Mouse (Mus musculus): Measurements from ENCODE around the gene Isl2. TPM values are rescaled to one million over a fixed set of nuclear protein-coding genes. Genes with fewer than 3 reads are reported as not detected.
A peak's percentile ranks its signal among the peaks of the same experiment; 100 is the strongest.

Gene Isl2
- 0.16 TPM in 1 of 2 replicates, not detected in the other for polyA plus RNA-seq (2015; fragmentation: Nextera tagmentation; extraction: Ambion mirVana)

GRCm38 (mm10) chr9:55538377-55538776, at the start of gene Isl2:
TSS of gene Isl2 (plus strand) at chr9:55538672.
- Histone ChIP-seq H3K4me2 (no peak within 1 kb of the TSS), H3K4me3 (replicated peaks) (no peak within 1 kb of the TSS), H3K4me1 (replicated peaks) (peaks cover 17% of the 10 kb centered on the region), H3K27me3 (peaks cover 79% of the 10 kb centered on the region), H3K9me3 (replicated peaks) (no peaks in the 10 kb centered on the region), H3K9ac (no peak within 1 kb of the TSS), H3K27ac (replicated peaks) (no peak within 1 kb of the TSS), H3K36me3 (replicated peaks) (no peaks in the 10 kb centered on the region)
- 22% methylated on average over 4 of the region's 4 CpGs for WGBS (ENCODE audit: insufficient replicate concordance)
- no peak for ATAC-seq (ENCODE audit: insufficient read depth)

- no peaks in the 10 kb centered on the region for H3K9me3 ChIP-seq (replicated peaks)
- H3K27ac ChIP-seq (replicated peaks) = no peak overlapping the region
- H3K9ac ChIP-seq = no peak overlapping the region
- peaks cover 34% of the 10 kb centered on the region for H3K4me1 ChIP-seq (replicated peaks)
- 81% methylated on average over 3 of the region's 3 CpGs for WGBS (ENCODE audit: insufficient replicate concordance)
- no peaks in the 10 kb centered on the region for H3K27me3 ChIP-seq
- no peak for ATAC-seq (ENCODE audit: insufficient read depth)
- no peak overlapping the region for H3K4me2 ChIP-seq
- H3K4me3 ChIP-seq (replicated peaks) = no peak overlapping the region
- no peaks in the 10 kb centered on the region for H3K36me3 ChIP-seq (replicated peaks)
Measured at GRCm38 (mm10) chr9:55507922-55508321, 30.6 kb upstream of the Isl2 start.

- 76% methylated on average over 4 of the region's 4 CpGs for WGBS (ENCODE audit: insufficient replicate concordance)
Measured at GRCm38 (mm10) chr9:55508701-55509100, 29.8 kb upstream of the Isl2 start.

GRCm38 (mm10) chr9:55509731-55510130, 28.7 kb upstream of the Isl2 start:
- 64% methylated on average over 1 of the region's 1 CpGs for WGBS (ENCODE audit: insufficient replicate concordance)
- Histone ChIP-seq H3K36me3 (replicated peaks) (no peaks in the 10 kb centered on the region), H3K9ac (no peak overlapping the region), H3K27ac (replicated peaks) (no peak overlapping the region; the same call in 1 of the 2 replicates), H3K27me3 (peaks cover 15% of the 10 kb centered on the region), H3K9me3 (replicated peaks) (no peaks in the 10 kb centered on the region), H3K4me3 (replicated peaks) (no peak overlapping the region), H3K4me1 (replicated peaks) (peaks cover 35% of the 10 kb centered on the region), H3K4me2 (peak overlapping the region; percentile 91)
- ATAC-seq (ENCODE audit: insufficient read depth) = no peak

More at GRCm38 (mm10) chr9:55508701-55509100, 29.8 kb upstream of the Isl2 start:
- Histone ChIP-seq H3K27me3 (peaks cover 5% of the 10 kb centered on the region; the same call in 1 of the 2 replicates), H3K9ac (no peak overlapping the region), H3K27ac (replicated peaks) (no peak overlapping the region), H3K4me1 (replicated peaks) (peaks cover 35% of the 10 kb centered on the region), H3K9me3 (replicated peaks) (no peaks in the 10 kb centered on the region), H3K4me3 (replicated peaks) (no peak overlapping the region), H3K4me2 (no peak overlapping the region), H3K36me3 (replicated peaks) (no peaks in the 10 kb centered on the region)
- ATAC-seq (ENCODE audit: insufficient read depth) = no peak

- H3K4me1 ChIP-seq (replicated peaks) = peaks cover 32% of the 10 kb centered on the region
- H3K4me3 ChIP-seq (replicated peaks) = peak overlapping the region; percentile 89
- no peaks in the 10 kb centered on the region for H3K9me3 ChIP-seq (replicated peaks)
- H3K27ac ChIP-seq (replicated peaks) = no peak overlapping the region
- no peak overlapping the region for H3K9ac ChIP-seq
- H3K36me3 ChIP-seq (replicated peaks) = no peaks in the 10 kb centered on the region
- no peak for ATAC-seq (ENCODE audit: insufficient read depth)
- WGBS (ENCODE audit: insufficient replicate concordance) = 67% methylated on average over 10 of the region's 10 CpGs
- peak overlapping the region; percentile 91 for H3K4me2 ChIP-seq
- H3K27me3 ChIP-seq = peaks cover 24% of the 10 kb centered on the region
Measured at GRCm38 (mm10) chr9:55510651-55511235, 27.7 kb upstream of the Isl2 start.

- Histone ChIP-seq H3K27ac (replicated peaks) (peak overlapping the region; percentile 90), H3K9me3 (replicated peaks) (no peaks in the 10 kb centered on the region), H3K4me1 (replicated peaks) (peaks cover 32% of the 10 kb centered on the region), H3K4me3 (replicated peaks) (peak overlapping the region; percentile 89), H3K27me3 (peaks cover 28% of the 10 kb centered on the region), H3K4me2 (peak overlapping the region; percentile 91), H3K9ac (peak overlapping the region; percentile 85), H3K36me3 (replicated peaks) (no peaks in the 10 kb centered on the region)
- WGBS (ENCODE audit: insufficient replicate concordance) = under 1% methylated on average over 32 of the region's 32 CpGs
- peak; percentile 77 for ATAC-seq (ENCODE audit: insufficient read depth)
Measured at GRCm38 (mm10) chr9:55511521-55511993, 26.9 kb upstream of the Isl2 start.

GRCm38 (mm10) chr9:55512027-55512543, 26.4 kb upstream of the Isl2 start, which contains the start of gene Etfa:
TSS of gene Etfa (minus strand) at chr9:55512243.
- Histone ChIP-seq H3K36me3 (replicated peaks) (no peaks in the 10 kb centered on the region), H3K4me2 (peak within 1 kb of the TSS; percentile 91), H3K27ac (replicated peaks) (peak within 1 kb of the TSS; percentile 90), H3K4me1 (replicated peaks) (peaks cover 32% of the 10 kb centered on the region), H3K27me3 (peaks cover 33% of the 10 kb centered on the region), H3K9ac (peak within 1 kb of the TSS; percentile 85), H3K9me3 (replicated peaks) (no peaks in the 10 kb centered on the region), H3K4me3 (replicated peaks) (peak within 1 kb of the TSS; percentile 89)
- ATAC-seq (ENCODE audit: insufficient read depth) = peak; percentile 97
- WGBS (ENCODE audit: insufficient replicate concordance) = under 1% methylated on average over 47 of the region's 47 CpGs

- ATAC-seq (ENCODE audit: insufficient read depth) = no peak
- Histone ChIP-seq H3K27me3 (peaks cover 7% of the 10 kb centered on the region), H3K9me3 (replicated peaks) (no peaks in the 10 kb centered on the region), H3K9ac (no peak overlapping the region), H3K4me3 (replicated peaks) (no peak overlapping the region), H3K4me2 (no peak overlapping the region), H3K36me3 (replicated peaks) (no peaks in the 10 kb centered on the region), H3K27ac (replicated peaks) (no peak overlapping the region), H3K4me1 (replicated peaks) (no peaks in the 10 kb centered on the region)
- 46% methylated on average over 4 of the region's 4 CpGs for WGBS (ENCODE audit: insufficient replicate concordance)
Measured at GRCm38 (mm10) chr9:55525716-55526115, 12.8 kb upstream of the Isl2 start.

- WGBS (ENCODE audit: insufficient replicate concordance) = 17% methylated on average over 3 of the region's 3 CpGs
- ATAC-seq (ENCODE audit: insufficient read depth) = no peak
- H3K27me3 ChIP-seq = peaks cover 60% of the 10 kb centered on the region
Measured at GRCm38 (mm10) chr9:55535907-55536306, 2.6 kb upstream of the Isl2 start.

GRCm38 (mm10) chr9:55539006-55539405, 534 bp downstream of the Isl2 start:
- no peak overlapping the region for H3K4me2 ChIP-seq
- H3K36me3 ChIP-seq (replicated peaks) = no peaks in the 10 kb centered on the region
- H3K4me3 ChIP-seq (replicated peaks) = no peak overlapping the region
- no peaks in the 10 kb centered on the region for H3K9me3 ChIP-seq (replicated peaks)
- ATAC-seq (ENCODE audit: insufficient read depth) = no peak
- H3K27ac ChIP-seq (replicated peaks) = no peak overlapping the region
- H3K4me1 ChIP-seq (replicated peaks) = peaks cover 19% of the 10 kb centered on the region
- no peak overlapping the region for H3K9ac ChIP-seq
- peaks cover 86% of the 10 kb centered on the region for H3K27me3 ChIP-seq
- WGBS (ENCODE audit: insufficient replicate concordance) = 3% methylated on average over 1 of the region's 1 CpGs

More at GRCm38 (mm10) chr9:55535907-55536306, 2.6 kb upstream of the Isl2 start:
- Histone ChIP-seq H3K4me3 (replicated peaks) (no peak overlapping the region), H3K36me3 (replicated peaks) (no peaks in the 10 kb centered on the region), H3K4me2 (no peak overlapping the region), H3K9me3 (replicated peaks) (no peaks in the 10 kb centered on the region), H3K4me1 (replicated peaks) (peaks cover 3% of the 10 kb centered on the region; the same call in 1 of the 2 replicates), H3K9ac (no peak overlapping the region), H3K27ac (replicated peaks) (no peak overlapping the region)

GRCm38 (mm10) chr9:55539661-55540390, 1.4 kb downstream of the Isl2 start:
- Histone ChIP-seq H3K4me2 (no peak overlapping the region), H3K36me3 (replicated peaks) (no peaks in the 10 kb centered on the region), H3K4me3 (replicated peaks) (no peak overlapping the region), H3K4me1 (replicated peaks) (peaks cover 27% of the 10 kb centered on the region), H3K9ac (no peak overlapping the region), H3K9me3 (replicated peaks) (no peaks in the 10 kb centered on the region), H3K27me3 (peaks cover 89% of the 10 kb centered on the region), H3K27ac (replicated peaks) (no peak overlapping the region)
- no peak for ATAC-seq (ENCODE audit: insufficient read depth)
- 3% methylated on average over 31 of the region's 31 CpGs for WGBS (ENCODE audit: insufficient replicate concordance)

Data from liver, embryonic 15.5 days (tissue).